Mouse (Mus musculus) right cerebral cortex, postnatal 25 days (tissue): ENCODE results near the gene Tmub2.
A peak's percentile ranks its signal among the peaks of the same experiment; 100 is the strongest.

Experiments
- DNase-seq: peaks from one replicate; pipeline ENCODE4 v3.0.0; 2022

Gene Tmub2

GRCm38 (mm10) chr11:102331806-102332205 lies 47.1 kb downstream of the Tmub2 start:
- no peak for DNase-seq

DNA sequence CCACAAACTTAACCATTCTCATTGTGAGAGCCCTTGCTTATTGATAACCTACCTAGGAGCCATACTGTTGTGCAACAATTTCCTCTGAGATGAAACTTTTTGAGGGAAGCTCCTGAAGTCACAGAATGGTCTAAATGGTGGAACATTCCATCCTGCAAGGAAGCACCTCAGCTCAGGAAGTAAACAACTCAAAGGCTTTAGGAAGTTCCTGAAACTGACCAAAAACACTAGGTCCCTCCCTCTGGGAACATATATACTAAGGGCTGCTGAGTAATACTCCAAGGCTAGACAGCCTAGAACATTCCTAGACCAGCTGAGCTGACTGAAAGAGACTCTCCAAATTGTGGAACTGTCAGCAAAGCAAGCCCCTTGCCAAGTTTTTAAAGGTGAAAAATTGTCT lies 48.3 kb downstream of the Tmub2 start:
- DNase-seq = no peak

DNA sequence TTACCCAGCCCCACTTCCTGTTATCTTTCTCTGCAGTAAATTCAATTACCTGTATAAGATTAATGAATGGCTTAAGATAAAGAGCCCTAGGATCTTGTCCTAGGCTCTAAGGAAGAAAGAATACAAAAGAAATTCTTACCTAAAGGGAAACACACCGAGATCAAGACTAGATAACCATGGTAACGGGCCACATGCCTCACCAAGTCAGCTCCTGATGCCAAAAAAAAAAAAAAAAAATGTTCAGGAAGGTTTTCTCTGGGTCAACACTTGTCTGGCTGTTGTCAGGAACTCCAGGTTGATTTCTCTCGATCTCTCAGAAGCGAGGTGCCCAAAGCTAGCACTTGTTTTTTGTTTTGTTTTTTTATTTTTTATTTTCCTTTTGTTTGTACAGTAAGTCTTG lies 49.3 kb downstream of the Tmub2 start:
- DNase-seq = no peak

GRCm38 (mm10) chr11:102334973-102335700 lies 50.4 kb downstream of the Tmub2 start:
- no peak for DNase-seq

- DNase-seq = no peak
These were observed 51.5 kb downstream of the Tmub2 start for GRCm38 (mm10) chr11:102336191-102336590.

DNA sequence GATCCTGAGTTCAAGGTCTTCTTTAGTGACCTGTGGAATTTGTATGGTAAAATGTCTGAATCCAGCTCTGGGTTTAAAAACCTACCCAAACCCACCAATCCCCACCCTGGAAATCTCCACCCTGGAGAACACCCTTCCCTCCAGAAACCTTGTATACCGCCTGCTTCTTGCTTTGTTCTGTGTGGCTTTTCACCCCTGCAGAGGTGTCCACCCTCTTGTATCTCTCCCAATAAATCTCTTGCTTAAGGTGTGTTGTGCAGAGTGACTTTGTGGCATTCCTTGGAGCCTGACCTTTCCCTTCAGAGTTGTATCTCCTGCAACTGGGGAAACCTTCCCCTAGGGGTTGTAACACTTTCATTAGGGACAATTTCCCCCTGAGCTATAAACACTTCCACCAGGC lies 53.2 kb downstream of the Tmub2 start:
- DNase-seq = no peak

DNA sequence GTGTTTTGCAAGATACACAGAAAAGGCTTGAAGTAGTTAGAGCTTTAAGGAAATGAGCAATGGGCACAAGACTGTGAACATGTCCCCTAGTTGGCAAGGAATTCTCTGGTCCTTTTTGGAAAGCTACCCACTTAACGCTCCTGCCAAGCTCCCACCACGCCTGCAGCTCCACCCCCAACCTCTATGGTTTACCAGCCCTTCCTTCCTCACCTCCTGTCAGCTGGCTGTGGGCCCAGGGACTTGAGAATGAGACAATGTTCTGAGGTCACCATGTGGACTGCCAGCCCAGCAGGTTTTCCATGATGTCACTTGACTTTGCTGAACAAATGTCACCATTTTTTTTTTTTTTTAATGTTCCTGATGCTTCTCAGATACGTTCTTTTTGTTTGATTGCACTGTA lies 53.8 kb downstream of the Tmub2 start:
- peak; percentile 38 for DNase-seq
